Mouse (Mus musculus): ENCODE measurements around the gene Man1b1.

GRCm38 (mm10) chr2:25391266-25391665 lies 59.1 kb downstream of the Man1b1 start:
- TF ChIP-seq POLR2A (IDR thresholded peaks at IDR 0.05; ENCODE audit: insufficient read depth, low read depth, low read length), result no peak
- no peak for TF ChIP-seq CTCF (IDR thresholded peaks at IDR 0.05)
- TF ChIP-seq EP300 (IDR thresholded peaks at IDR 0.05; ENCODE audit: insufficient read depth, low read depth, low read length), result no peak
